Mouse (Mus musculus): ENCODE results near the gene Xrcc5.

GRCm38 (mm10) chr1:72282604-72283003 lies 24.6 kb upstream of the Xrcc5 start:
- no peak for TF ChIP-seq POLR2A (IDR thresholded peaks at IDR 0.05; ENCODE audit: borderline replicate concordance, control insufficient read depth, low read depth, low read length)
- no peak for TF ChIP-seq CTCF (IDR thresholded peaks at IDR 0.05; ENCODE audit: control insufficient read depth, insufficient read depth, low read length)

All from bone marrow, adult 2 months (tissue).